Mouse (Mus musculus) thymus, postnatal 10 days (tissue): Measurements from ENCODE around the gene Exoc3l4.
A peak's percentile ranks its signal among the peaks of the same experiment; 100 is the strongest.

Experiments
- DNase-seq, 2 experiments: peaks; one replicate each; pipeline ENCODE4 v3.0.0; 2021; ENCODE audit warnings: low spot score in 2 of 2

Exoc3l4 gene

GRCm38 (mm10) chr12:111411631-111412355 lies 5.0 kb upstream of the Exoc3l4 start:
- no peak for DNase-seq

GRCm38 (mm10) chr12:111412581-111413284 lies 4.1 kb upstream of the Exoc3l4 start:
- no peak for DNase-seq

DNA sequence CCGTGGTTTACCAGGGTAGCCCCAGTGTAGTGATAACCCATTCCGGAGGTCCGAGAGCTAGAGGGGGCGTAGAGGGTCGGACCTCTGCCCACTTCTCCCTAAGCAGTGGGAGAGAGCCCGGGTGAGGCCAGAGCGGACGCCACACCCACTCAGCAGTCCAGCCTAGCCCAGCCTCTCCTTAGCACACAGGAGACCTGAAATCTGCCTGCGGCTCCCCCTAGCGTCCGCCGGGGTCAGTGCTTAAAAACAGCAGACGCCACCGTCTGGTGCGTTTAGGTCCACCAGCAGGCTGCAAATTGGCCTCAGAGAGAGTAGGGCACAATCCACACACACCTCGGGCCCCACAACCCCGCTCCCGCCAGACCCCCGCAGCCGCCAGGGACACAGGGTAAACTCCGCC lies 3.5 kb upstream of the Exoc3l4 start:
- peak; percentile 41 to 81 for DNase-seq

DNA sequence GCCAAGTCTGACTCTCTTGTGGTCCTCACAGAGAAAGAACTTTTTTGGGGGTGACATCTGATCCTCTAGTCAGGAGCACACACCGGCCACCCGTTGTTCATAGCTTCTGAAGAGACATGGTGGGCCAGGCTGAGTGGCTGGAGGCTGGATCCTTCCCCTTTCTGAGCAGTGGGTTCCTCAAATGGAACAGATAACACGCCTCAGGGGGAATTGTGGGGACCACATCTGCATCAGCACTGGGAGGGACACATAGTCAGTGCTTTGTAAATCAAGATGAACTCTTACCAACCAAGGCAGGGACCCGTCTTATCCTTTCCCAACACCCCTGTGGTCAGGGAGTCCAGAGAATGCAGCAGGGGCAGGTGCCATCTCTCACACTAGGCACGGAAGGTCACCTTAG lies 3.1 kb downstream of the Exoc3l4 start:
- no peak for DNase-seq

GRCm38 (mm10) chr12:111420946-111421709 lies 4.3 kb downstream of the Exoc3l4 start:
- DNase-seq, result no peak

DNA sequence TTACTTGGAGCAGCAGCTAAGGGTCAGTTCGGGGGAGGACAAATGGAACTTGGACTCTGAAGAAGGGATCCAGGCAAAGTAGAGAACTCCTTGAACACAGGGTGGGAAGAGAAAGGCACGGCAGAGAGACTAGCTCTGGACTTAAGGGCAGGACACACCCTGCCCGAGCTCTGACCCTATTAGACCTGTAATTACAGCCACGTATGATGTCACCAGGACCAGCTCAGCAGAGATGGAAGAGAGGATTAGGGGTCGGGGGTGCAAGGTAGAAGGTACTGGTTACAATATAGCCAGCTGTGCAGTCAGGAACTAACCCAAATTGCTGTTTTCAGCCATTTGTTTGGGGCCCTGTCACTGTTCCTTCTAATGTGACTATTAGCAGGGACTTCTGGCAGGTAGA lies 6.0 kb downstream of the Exoc3l4 start:
- no peak for DNase-seq

- no peak for DNase-seq
These were observed 6.8 kb downstream of the Exoc3l4 start for GRCm38 (mm10) chr12:111423570-111424129.

GRCm38 (mm10) chr12:111424547-111424946 lies 7.7 kb downstream of the Exoc3l4 start:
- no peak for DNase-seq

GRCm38 (mm10) chr12:111425258-111425657 lies 8.4 kb downstream of the Exoc3l4 start:
- peak; percentile 24 to 67 for DNase-seq

- peak; percentile 74 to 94 for DNase-seq
These were observed 9.1 kb downstream of the Exoc3l4 start for GRCm38 (mm10) chr12:111425789-111426460.

- DNase-seq, result no peak
These were observed 10.8 kb downstream of the Exoc3l4 start for GRCm38 (mm10) chr12:111427438-111428113.

GRCm38 (mm10) chr12:111428364-111428763 lies 11.5 kb downstream of the Exoc3l4 start:
- no peak for DNase-seq

DNA sequence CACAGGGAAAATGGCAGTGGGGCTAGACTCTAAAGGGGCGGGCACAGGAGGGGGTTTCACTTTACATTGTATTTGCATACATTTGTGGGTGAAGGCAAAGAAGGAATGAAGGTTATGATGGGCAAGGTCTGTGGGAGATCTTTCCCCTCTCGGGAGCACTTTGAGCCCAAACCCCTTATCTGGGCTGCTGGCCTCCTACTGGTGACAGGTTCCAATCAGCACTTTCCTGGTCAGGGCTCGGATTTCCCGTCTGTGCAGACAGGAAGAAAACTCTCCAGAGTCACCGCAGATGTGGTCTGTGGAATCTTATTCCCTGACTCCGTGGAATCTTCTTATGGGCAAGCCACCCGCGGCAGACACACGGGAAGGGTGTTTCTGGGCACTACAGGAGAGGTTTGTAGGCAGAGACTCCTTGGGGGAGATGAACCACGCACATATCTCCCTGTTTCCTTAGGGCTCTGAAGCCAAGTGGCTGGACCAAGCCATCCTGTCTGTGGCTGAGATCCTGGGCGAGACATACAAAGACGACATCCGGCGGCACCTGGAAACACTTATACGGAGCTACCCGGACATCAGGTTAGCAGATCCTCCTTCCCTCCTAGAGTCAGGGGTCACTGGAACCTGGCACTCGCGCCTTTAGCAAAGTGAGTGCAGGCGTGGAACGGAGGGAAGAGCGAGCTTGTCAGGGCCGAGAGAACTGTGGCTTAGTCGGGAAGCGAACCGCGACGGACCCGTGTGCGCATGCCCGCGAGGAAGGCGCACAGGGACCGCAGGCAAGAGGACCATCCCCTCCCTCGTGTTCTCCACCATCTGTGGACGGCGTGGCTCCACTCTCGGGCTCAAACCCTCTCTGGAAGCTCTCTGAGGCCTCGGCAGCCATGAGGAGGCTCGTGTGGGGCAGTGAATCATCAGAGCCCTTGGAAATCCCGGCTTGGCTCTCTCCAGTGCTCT lies 12.4 kb downstream of the Exoc3l4 start:
- DNase-seq, result no peak

- DNase-seq, result no peak
These were observed 13.4 kb downstream of the Exoc3l4 start for GRCm38 (mm10) chr12:111430049-111430867.

- DNase-seq, result no peak
These were observed 14.3 kb downstream of the Exoc3l4 start for GRCm38 (mm10) chr12:111430868-111431817.

- DNase-seq, result no peak
These were observed 15.3 kb downstream of the Exoc3l4 start for GRCm38 (mm10) chr12:111432097-111432496.

DNA sequence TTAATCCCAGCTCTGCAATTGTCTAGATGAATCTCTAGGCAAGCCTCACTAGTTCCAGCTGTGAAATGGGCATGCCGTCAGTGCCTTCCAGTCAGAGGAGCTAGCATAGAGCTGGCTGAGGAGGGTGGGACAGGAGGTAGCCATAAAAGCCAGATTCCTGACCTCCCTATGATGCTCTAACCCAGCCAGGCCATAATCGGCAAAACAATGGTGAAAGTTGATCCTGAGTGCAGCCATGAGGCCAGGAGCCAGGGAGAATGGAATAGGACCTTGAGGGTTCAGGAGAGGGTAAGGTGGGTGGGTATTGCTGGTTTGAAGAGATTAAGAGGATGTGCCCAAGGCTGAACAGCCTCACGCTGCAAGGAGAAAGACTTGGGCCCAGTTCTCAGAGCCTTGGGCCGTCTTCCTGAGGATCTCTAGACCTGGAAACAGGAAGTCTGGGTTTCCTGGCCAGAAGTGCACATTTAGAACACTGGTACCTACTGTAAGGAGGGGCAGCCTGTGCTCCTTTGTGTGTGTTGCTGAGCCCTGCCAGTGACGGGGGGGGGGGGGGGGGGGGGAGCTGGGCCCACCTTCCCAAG lies 16.0 kb downstream of the Exoc3l4 start:
- no peak for DNase-seq
